Mouse (Mus musculus) stomach, postnatal 0 days (tissue): Measurements from ENCODE around the gene Gng13.

Source experiments
- CTCF ChIP-seq: IDR thresholded peaks from 2 replicates; pipeline ENCODE4 v1.5.1; 2016; ENCODE audit warnings: antibody characterized with exemption, low read depth, mild to moderate bottlenecking, moderate library complexity
- EP300 ChIP-seq: optimal IDR thresholded peaks from 2 replicates; pipeline ENCODE3; 2016; ENCODE audit warnings: antibody characterized with exemption

DNA sequence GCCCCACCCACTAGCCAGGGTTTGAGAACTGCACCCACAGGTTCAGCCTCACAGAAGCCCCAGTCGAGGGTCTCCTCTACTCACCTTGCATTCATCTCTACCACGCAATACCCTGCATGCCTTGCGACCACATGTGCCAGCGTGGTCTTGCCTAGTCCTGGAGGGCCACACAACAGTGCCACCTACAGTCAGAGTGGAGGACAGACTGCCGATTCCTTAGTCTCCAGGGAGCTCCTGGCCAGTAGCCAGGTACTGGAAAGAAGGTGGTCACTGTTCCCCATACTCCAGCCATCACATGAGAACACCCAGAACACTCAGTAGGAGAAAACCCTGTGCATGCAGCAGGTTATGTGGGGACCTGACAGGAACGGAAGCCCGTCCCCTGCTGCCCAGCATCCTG, 6.9 kb downstream of the Gng13 start:
- TF ChIP-seq CTCF = peak; percentile 46
- no peak for TF ChIP-seq EP300
